Mouse (Mus musculus) left cerebral cortex, adult 18-20 months (tissue): ENCODE measurements at regions not wholly inside any gene's neighbourhood (a gene's known extent, or its start where the extent isn't known, plus 50 kb on each side); places are given as distances from the start of the nearest gene placed in this dataset.

Experiments
- DNase-seq, 2 experiments: peaks; one replicate each; pipeline ENCODE4 v3.0.0; 2021 to 2022; ENCODE audit warnings: low spot score in 2 of 2, mixed read lengths in 1 of 2

DNA sequence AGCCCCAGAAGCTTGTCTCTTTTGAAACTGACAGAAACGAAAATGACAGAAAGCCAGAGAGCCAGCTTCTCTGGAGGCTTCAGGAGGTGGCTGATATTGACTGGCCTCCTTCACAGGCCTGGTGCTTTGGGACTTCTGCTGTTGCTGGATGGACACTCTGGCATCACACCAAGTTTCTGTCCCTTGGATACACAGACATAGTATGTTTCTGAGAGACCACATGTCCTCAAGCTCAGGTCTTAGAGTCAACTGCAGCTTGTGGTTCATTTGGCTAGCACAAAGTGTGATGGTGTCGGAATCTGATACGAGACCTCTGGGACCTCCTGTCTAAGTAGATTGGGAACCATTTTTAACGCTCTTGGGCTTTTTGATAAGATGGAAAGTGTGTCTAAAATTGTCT lies 502.0 kb downstream of the Sqor start:
- no peak for DNase-seq

DNA sequence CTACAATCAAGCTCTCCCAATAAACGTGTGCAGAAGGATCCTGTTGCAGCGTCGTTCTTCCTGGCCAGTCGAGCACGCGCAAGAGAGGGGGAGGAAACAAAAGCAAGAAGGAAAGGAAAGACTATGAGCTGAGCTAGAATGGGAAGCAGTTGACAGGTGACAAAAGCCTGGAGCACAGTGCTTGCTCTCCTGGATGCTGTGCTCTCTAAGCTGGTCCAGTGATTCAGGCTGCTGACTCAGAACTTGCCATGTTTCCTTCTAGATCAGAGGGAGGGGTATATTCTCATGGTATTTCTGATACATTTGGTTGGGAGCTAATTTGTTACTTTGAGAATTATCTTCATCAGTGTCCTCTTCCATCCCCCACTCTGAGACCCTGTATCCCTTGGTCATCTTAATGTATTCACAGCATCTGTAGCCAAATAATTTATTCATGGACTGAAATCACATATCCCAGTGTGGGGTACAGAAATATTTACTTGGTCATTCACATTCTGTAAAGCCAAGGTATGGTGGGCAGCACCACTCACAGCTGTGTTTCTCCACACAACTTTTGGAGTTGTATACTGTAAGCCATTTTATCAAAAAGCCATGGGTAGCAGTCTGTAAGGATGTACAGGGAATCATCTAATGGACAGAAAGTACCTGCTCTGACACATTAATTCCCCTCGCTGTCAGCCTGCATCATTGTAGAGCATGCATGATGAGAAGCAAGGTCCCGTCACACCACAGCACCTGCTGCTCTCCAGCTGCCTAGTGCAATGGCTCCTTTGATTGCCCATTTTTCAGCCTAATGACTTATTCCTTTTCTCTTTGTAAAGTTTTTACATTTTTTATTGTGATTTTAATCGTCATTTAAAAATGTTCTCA lies 510.1 kb downstream of the Sqor start:
- DNase-seq, result no peak

- DNase-seq, result no peak
These were observed 510.8 kb downstream of the Sqor start for GRCm38 (mm10) chr2:123275736-123276330.

DNA sequence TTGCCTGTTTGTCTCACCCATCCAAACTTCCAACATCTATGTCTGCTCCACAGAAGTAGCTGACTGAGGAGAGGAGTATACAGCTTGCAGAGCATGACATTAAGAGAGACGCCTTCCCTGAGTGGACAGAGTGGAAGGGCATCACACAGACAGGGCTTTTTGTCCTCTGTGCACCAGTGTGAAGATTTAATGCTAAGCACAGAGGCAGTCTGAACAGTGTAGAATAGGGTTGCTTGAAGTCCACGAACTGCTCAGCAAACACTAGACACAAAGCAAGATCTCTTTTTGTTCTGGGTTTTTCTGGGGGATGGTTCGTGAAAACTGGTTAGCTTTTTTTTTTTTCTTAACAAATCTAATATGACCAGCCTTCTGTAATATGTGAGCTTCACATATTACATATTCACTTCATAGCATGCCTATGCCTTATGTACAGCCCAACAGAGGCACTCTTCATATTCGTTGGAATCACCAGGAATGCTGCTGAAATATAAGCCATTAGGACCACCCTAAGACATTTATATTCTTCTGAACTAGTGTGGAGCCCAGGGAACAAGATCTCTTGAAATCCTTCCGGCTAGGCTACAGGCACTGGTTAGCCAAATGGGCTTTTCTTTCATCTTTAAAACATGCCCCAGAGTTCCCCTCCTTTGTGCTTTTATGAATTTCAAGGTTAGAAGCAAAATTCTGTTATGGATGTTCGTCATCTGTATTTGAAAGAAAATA lies 546.7 kb downstream of the Sqor start:
- DNase-seq, result no peak

DNA sequence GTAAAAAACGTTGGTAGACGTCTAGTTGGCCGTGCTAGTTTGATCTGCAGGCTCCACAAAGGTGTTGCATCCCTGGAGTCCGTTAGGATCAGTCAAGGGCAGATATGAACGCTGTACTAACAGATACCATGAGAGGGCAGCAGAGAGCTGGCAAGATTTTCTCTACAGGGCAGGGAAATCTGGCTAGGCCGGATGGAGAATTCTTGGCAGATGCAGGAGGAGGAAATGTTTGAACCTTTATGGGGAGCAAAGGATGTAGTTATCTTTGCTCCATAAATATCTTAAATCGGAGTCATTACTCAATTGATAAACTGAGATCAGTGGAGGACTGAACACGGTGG lies 547.2 kb downstream of the Sqor start:
- DNase-seq, result peak; percentile 79 to 88

GRCm38 (mm10) chr2:123320448-123321097 lies 555.5 kb downstream of the Sqor start:
- DNase-seq, result no peak

DNA sequence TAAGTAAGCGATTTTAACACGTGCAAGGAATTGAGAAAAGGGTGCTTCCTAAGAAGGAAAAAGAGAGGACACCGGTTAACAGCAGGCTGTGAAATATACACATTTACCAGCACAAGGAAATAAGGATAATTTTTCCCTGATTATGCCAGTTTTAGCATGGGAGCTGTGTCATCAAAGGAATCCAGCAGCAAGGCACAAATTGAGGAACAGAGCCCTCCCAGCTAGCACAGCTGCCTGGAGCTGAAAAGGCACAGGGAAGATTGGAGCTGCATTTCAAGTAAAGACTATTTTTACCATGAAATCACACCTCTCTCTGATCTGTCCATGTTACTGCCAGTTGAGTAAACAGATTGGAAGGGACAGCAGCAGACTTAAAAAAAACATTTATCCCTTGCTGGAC lies 558.7 kb downstream of the Sqor start:
- no peak for DNase-seq

DNA sequence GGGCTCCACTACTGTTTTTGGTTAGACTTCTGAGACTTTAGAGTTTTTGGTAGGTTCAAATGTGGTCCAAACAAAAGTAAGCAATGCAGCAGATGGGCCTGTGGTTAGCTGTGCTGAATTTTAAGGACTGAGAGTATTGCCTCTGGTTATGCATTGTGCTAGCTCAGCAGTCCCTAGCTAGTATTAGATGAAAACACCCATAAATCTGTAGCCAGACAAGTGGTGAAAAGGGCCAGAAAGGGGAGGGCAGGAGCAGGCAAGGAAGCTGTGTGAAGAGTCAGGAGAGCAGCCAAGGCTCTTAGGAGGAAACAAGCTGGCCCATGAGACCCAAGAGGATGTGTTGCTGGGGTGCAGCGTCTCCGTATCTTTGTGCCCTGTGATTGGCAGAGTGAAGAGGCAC lies 559.9 kb downstream of the Sqor start:
- DNase-seq, result no peak

DNA sequence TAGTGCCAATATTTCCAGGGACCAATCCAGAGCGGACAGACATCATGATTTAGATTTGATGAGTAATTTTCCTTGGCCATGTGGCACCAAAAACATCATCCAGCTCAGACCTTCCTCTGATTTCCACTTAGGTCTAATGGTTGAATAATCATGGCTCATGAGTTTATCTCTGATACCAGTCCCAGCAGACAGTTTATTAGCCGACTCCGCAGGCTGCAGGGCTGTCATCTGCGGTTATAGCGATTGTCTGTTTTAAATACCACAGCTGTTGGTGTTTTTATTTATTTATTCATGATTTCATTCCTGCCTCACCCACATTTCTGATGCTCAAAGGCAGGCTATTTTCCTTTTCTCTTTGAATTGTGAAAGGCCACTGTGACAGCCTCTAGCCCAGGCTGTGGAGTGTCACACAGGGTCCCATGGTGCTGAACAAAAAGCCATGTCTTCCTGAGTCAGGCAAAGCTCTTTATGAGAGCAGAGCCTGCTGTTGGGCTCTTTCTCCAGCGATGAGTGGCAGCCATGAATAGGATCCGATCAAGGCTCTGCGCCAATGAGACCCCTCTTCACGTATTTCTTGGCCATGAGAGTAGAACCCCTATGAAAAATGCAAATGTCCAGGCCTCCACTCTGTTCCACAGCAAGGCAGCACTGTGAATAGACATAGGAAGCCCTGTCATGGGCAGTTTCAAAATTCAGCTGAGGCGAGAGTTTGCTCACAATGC lies 584.7 kb downstream of the Sqor start:
- DNase-seq, result no peak

DNA sequence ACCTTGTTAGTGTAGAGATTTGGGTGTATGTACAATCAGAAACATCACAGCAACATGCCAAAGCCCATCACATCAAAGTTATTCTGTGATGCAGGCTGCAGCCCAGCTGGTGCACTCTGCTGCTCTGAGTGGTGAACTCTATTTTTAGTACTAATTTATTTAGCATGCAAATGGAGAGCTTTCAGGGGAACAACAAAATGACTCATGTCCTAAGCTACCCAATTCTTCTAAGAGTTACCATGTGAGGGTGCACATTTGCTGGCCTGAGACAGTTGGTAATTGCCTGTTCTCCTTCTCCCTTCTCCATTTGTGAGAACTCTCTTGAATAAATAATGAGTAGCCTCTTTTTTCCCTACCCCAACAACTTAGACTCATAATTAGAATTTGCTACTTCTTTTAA lies 599.2 kb downstream of the Sqor start:
- DNase-seq, result no peak

- DNase-seq, result peak; percentile 6 to 36
These were observed 601.5 kb downstream of the Sqor start for GRCm38 (mm10) chr2:123366571-123366970.

GRCm38 (mm10) chr2:123385622-123386418 lies 620.8 kb downstream of the Sqor start:
- no peak for DNase-seq

GRCm38 (mm10) chr2:123386773-123387604 lies 622.0 kb downstream of the Sqor start:
- no peak for DNase-seq

GRCm38 (mm10) chr2:123390981-123391380 lies 625.9 kb downstream of the Sqor start:
- no peak for DNase-seq

DNA sequence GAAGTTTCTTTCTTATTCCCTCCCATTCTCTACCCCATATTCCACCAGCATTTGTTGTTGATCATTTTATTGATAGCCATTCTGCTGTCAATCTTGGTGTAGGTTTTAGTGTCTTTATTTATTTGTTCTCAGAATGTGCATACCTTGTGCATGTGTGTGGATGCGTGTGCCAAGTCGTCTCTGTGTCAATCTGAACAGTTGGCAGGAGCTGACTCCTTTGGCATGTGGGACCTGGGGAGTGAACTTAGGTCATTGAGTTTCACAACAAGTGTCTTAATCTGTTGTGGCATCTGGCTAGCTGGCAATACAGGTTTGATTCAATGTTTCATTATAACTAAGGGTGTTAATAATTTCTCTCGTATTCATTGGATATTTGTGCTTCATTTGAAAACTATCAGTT lies 629.3 kb downstream of the Sqor start:
- DNase-seq, result no peak

GRCm38 (mm10) chr2:123397551-123397950 lies 632.5 kb downstream of the Sqor start:
- DNase-seq, result no peak

GRCm38 (mm10) chr2:123401064-123401463 lies 636.0 kb downstream of the Sqor start:
- no peak for DNase-seq

DNA sequence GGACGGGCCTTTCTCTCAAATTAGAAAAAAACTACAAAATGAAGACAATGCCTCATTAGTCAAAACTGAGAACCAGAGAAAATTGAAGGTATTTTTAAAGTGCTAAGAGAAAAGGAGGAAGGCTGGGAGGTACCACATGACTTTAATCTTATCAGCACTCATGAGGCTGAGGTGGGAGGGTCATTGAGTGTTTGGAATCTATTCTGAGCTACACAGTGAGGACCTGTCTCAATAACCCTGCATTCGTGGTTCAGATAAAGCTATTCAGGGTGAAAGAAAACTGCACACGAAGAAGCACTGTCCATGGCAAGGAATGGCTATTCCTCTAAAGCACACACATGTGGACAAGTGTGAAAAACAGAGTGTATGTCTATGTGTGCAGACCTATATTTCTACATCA lies 644.0 kb downstream of the Sqor start:
- DNase-seq, result no peak

- no peak for DNase-seq
These were observed 631.6 kb upstream of the Sema6d start for GRCm38 (mm10) chr2:123458034-123458677.
